Mouse (Mus musculus) thymus, adult 2 months (tissue): ENCODE measurements around the gene Tspyl3. TPM values are rescaled to one million over a fixed set of nuclear protein-coding genes. Genes with fewer than 3 reads are reported as not detected.

ENCODE experiments used
- DNase-seq: peaks from one replicate; pipeline ENCODE4 v3.0.0; 2021
- H3K27ac ChIP-seq: fragments of 200-500 bp; 2 replicates; pipeline ENCODE4 v1.5.1; 2012; ENCODE audit warnings: low read length, control low read depth; ENCODE audit not compliant: control insufficient read depth, insufficient read depth
- H3K27me3 ChIP-seq: fragments of 200-500 bp; 2 replicates; pipeline ENCODE4 v1.6.1; 2012; ENCODE audit warnings: mild to moderate bottlenecking, low read length, moderate library complexity, mixed read lengths; ENCODE audit not compliant: control insufficient read depth, insufficient read depth
- H3K36me3 ChIP-seq: fragments of 200-500 bp; 2 replicates; pipeline ENCODE4 v1.6.1; 2012; ENCODE audit warnings: mild to moderate bottlenecking, low read length, moderate library complexity; ENCODE audit not compliant: control insufficient read depth, insufficient read depth
- H3K4me1 ChIP-seq: fragments of 200-500 bp; replicated peaks from 2 replicates; pipeline ENCODE4 v1.6.1; 2012; ENCODE audit warnings: low read length; ENCODE audit not compliant: control insufficient read depth, insufficient read depth
- H3K4me3 ChIP-seq: fragments of 200-500 bp; 2 replicates; pipeline ENCODE4 v1.5.1; 2012; ENCODE audit warnings: mild to moderate bottlenecking, low read length, control low read depth, moderate library complexity; ENCODE audit not compliant: control insufficient read depth, insufficient read depth
- CTCF ChIP-seq: fragments of 200-500 bp; IDR thresholded peaks from 2 replicates; pipeline ENCODE4 v1.5.1; 2012; ENCODE audit warnings: mild to moderate bottlenecking, control low read depth, low read length, moderate library complexity, borderline replicate concordance; ENCODE audit not compliant: control insufficient read depth, poor library complexity, insufficient read depth; ENCODE audit errors: extremely low read depth
- POLR2A ChIP-seq: fragments of 200-500 bp; IDR thresholded peaks from 2 replicates; pipeline ENCODE4 v1.6.1; 2012; ENCODE audit warnings: mild to moderate bottlenecking, low read length, control low read depth, moderate library complexity; ENCODE audit not compliant: control insufficient read depth, poor library complexity, insufficient read depth; ENCODE audit errors: extremely low read depth
- WGBS: fragments of 180-500 bp; shearing (Covaris S2); methylation state at CpG from one replicate; pipeline ENCODE4 v1.1.7; 2018; 5-methylcytosine and 5-hydroxymethylcytosine counted together
- polyA plus RNA-seq: library from polyadenylated mRNA; depleted of rRNA; stranded (reverse); fragments of >200 nt; gene quantifications from 2 replicates; pipeline ENCODE4 v1.2.3, GENCODE M21; 2012

Gene Tspyl3
- polyA plus RNA-seq, 1 experiment = 45.4 TPM

DNA sequence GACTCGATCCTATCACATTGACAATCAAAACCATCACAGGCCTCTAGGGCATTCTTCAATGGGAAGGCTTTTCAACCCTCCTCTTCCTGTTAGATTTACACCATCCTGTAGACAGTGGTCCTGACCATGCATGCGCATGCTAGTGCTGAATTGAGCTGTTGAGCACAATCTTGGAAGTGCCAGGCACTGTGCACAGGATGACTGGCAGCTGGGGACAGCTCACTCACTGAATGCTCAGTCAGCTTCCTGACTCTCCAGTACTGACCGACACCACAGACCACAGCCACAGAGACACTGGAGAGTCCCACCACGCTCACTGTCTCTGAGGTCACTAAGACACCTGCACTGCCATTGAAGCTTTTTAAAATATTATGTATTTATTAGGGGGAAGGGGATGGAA, 9.8 kb downstream of the Tspyl3 start:
- peak overlapping the region; percentile 15; the same call in 1 of the 2 replicates for H3K27ac ChIP-seq
- peaks cover 25% of the 10 kb centered on the region for H3K4me1 ChIP-seq
- no peak for TF ChIP-seq POLR2A
- no peak for TF ChIP-seq CTCF
- no peak overlapping the region for H3K4me3 ChIP-seq
- no peaks in the 10 kb centered on the region for H3K27me3 ChIP-seq
- DNase-seq = no peak
- no peaks in the 10 kb centered on the region for H3K36me3 ChIP-seq
- WGBS = 16% methylated on average over 4 of the region's 4 CpGs

GRCm38 (mm10) chr2:153214771-153215259, 10.4 kb downstream of the Tspyl3 start:
- Histone ChIP-seq H3K27me3 (no peaks in the 10 kb centered on the region), H3K36me3 (no peaks in the 10 kb centered on the region), H3K4me3 (no peak overlapping the region), H3K4me1 (peaks cover 27% of the 10 kb centered on the region), H3K27ac (peak overlapping the region; percentile 35)
- peak; percentile 33 for DNase-seq
- 10% methylated on average over 6 of the region's 6 CpGs for WGBS
- TF ChIP-seq CTCF (no peak), POLR2A (no peak)

DNA sequence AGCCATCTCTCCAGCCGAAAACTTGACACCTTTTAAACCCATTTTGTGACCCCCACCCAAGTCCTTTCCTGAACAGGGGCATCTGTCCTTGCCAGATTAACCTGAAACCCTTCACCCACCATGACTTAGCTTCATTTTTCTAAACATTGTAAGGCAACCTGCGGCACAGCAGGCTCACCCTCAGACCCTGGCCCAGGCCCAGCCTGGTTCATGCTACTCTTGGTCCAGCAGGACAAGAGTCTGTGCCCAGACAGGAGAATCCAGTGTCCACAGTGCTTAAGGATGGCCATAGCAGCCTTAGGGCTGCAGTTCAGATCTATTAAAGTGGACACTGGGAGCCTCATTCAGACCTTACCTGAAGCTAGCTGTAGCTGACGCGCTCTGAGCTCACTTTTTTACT, 11.9 kb downstream of the Tspyl3 start:
- H3K27me3 ChIP-seq = no peaks in the 10 kb centered on the region
- H3K27ac ChIP-seq = no peak overlapping the region
- TF ChIP-seq POLR2A (no peak), CTCF (no peak)
- WGBS = 95% methylated on average over 4 of the region's 4 CpGs
- DNase-seq = no peak
- no peaks in the 10 kb centered on the region for H3K36me3 ChIP-seq
- H3K4me1 ChIP-seq = peaks cover 27% of the 10 kb centered on the region
- H3K4me3 ChIP-seq = no peak overlapping the region

DNA sequence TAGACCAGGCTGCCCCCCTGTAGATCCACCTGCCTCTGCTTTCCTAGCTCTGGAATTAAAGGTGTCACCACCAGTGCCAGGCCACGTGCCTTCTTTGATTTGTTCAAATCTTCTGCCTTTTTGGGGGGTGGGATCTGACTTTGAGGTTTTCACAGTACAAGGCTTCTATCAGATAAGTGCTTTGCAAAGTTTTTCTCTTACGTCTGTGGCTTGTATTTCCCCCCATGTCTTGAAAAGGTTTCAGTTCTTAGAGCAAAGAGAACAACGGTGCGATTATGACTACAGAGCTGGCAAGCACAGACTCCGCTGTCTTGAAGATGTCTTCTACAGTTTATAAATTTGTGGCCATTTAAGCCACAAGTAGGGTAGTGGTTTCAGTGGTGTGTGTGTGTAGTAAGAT, 13.8 kb downstream of the Tspyl3 start:
- no peak for TF ChIP-seq POLR2A
- no peak for TF ChIP-seq CTCF
- H3K36me3 ChIP-seq = no peaks in the 10 kb centered on the region
- H3K4me3 ChIP-seq = no peak overlapping the region
- DNase-seq = peak; percentile 25
- peak overlapping the region; percentile 12; the same call in 1 of the 2 replicates for H3K27ac ChIP-seq
- WGBS = 5% methylated on average over 5 of the region's 5 CpGs
- peaks cover 27% of the 10 kb centered on the region for H3K4me1 ChIP-seq
- no peaks in the 10 kb centered on the region for H3K27me3 ChIP-seq

GRCm38 (mm10) chr2:153209286-153209685, 16.0 kb downstream of the Tspyl3 start:
- no peak overlapping the region for H3K27ac ChIP-seq
- 92% methylated on average over 5 of the region's 5 CpGs for WGBS
- no peak overlapping the region for H3K4me3 ChIP-seq
- no peaks in the 10 kb centered on the region for H3K27me3 ChIP-seq
- DNase-seq = no peak
- peaks cover 10% of the 10 kb centered on the region for H3K4me1 ChIP-seq
- no peaks in the 10 kb centered on the region; the same call in 1 of the 2 replicates for H3K36me3 ChIP-seq
- no peak for TF ChIP-seq CTCF
- no peak for TF ChIP-seq POLR2A

DNA sequence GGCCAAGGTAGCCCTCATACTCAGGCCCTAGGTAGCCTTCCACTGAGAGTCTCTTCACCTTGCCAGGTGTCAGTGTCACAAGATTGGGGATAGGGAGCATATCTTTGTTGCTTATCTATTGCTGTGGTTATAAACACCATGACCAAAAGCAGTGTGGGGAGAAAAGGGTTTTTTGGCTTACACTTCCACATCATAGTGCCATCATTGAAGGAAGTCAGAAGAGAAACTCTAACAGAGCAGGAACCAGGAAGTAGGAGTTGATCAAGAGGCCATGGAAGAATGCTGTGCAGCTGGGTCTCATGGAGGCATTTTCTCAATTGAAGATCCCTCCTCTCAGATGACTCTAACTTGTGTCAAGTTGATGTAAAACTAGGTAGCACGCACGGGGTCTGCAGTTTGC, 17.1 kb downstream of the Tspyl3 start:
- Histone ChIP-seq H3K4me1 (peaks cover 8% of the 10 kb centered on the region), H3K36me3 (no peaks in the 10 kb centered on the region; the same call in 1 of the 2 replicates), H3K27ac (no peak overlapping the region), H3K27me3 (no peaks in the 10 kb centered on the region), H3K4me3 (no peak overlapping the region)
- 100% methylated on average over 2 of the region's 2 CpGs for WGBS
- DNase-seq = no peak
- TF ChIP-seq POLR2A = no peak
- TF ChIP-seq CTCF = no peak

DNA sequence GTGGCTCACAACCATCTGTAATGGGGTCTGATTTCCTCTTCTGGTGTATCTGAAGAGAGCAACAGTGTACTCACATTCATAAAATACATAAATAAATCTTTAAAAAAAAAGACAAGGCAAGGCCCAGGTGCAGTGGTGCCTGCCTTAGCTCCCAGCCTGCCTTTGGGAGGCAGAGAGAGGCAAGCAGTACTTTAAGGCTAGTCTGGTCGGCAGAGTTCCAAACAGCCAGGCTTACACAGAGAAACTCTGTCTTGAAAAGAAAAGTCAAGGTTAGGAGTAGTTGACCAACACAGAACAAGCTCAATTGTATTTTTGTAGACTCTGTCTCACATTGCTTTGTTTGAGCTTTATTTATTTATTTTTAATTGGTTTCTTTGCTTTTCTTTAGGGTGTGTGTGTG, 22.5 kb downstream of the Tspyl3 start:
- no peak overlapping the region for H3K4me3 ChIP-seq
- no peak for DNase-seq
- no peak for TF ChIP-seq CTCF
- TF ChIP-seq POLR2A = no peak
- 97% methylated on average over 1 of the region's 1 CpGs for WGBS
- no peaks in the 10 kb centered on the region for H3K27me3 ChIP-seq
- no peaks in the 10 kb centered on the region for H3K4me1 ChIP-seq
- H3K36me3 ChIP-seq = no peaks in the 10 kb centered on the region; the same call in 1 of the 2 replicates
- H3K27ac ChIP-seq = no peak overlapping the region
